Mouse (Mus musculus): Measurements from ENCODE around the gene Mia.

DNA sequence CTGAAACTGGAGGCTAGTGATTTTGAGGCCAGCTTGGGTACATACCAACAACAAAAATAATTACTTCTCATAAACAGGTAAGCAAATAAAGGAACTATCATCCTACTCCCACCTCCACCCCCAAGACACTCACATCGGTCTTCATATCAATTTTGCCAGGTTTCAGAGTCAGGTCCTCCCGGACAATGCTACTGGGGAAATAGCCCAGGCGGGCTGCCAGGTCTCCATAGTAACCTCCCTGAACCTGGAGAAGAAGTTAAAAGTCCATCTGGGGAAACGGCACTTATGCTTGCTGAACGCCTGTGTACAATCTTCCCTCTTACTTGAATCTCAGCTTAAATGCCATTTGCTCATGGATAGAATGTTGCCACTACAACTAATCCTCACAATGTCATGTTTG, 921 bp downstream of the Mia start:
- TF ChIP-seq TAL1 (IDR thresholded peaks at IDR 0.05; ENCODE audit: low read length) (no peak), GATA1 (IDR thresholded peaks at IDR 0.05; ENCODE audit: low read length) (no peak)

All from erythroblast, embryonic 14.5 days (primary cell).